Mouse (Mus musculus) G1E (cell line): ENCODE measurements around the gene Wdr66. TPM values are rescaled to one million over a fixed set of nuclear protein-coding genes. Genes with fewer than 3 reads are reported as not detected.
A peak's percentile ranks its signal among the peaks of the same experiment; 100 is the strongest.

ENCODE experiments used
- ATAC-seq: 2 replicates; pipeline ENCODE4 v1.8.0; 2016; ENCODE audit warnings: mild to moderate bottlenecking; ENCODE audit not compliant: insufficient number of reproducible peaks, poor library complexity, low FRiP score, severe bottlenecking; ENCODE audit errors: extremely low read depth
- DNase-seq: peaks from one replicate; pipeline ENCODE4 v3.0.0; 2012; ENCODE audit warnings: low spot score
- H3K27me3 ChIP-seq: 2 replicates; pipeline ENCODE4 v1.6.1; 2012; ENCODE audit warnings: mild to moderate bottlenecking, low read length, inconsistent platforms; ENCODE audit not compliant: insufficient read depth
- H3K36me3 ChIP-seq: replicated peaks from 2 replicates; pipeline ENCODE3; 2012; ENCODE audit warnings: mild to moderate bottlenecking, inconsistent platforms
- H3K4me1 ChIP-seq: 2 replicates; pipeline ENCODE4 v1.6.1; 2012; ENCODE audit warnings: low read depth, low read length, inconsistent platforms, mixed read lengths; ENCODE audit not compliant: insufficient read depth
- H3K4me3 ChIP-seq: 2 replicates; pipeline ENCODE4 v1.5.1; 2012; ENCODE audit warnings: low read depth, mild to moderate bottlenecking, inconsistent platforms, low read length, moderate library complexity, mixed read lengths
- H3K9me3 ChIP-seq: replicated peaks from 2 replicates; pipeline ENCODE4 v1.6.1; 2012; ENCODE audit warnings: inconsistent platforms
- CTCF ChIP-seq: IDR thresholded peaks from 2 replicates; pipeline ENCODE4 v1.5.1; 2012; ENCODE audit warnings: low read depth, low read length, inconsistent platforms, mixed read lengths
- GATA1 ChIP-seq: IDR thresholded peaks from 2 replicates; pipeline ENCODE4 v1.6.1; 2012; ENCODE audit warnings: borderline replicate concordance, low read length, inconsistent platforms, mixed read lengths
- GATA2 ChIP-seq: IDR thresholded peaks from 2 replicates; pipeline ENCODE4 v1.6.1; 2012; ENCODE audit warnings: low read depth, low read length, inconsistent platforms, borderline replicate concordance
- POLR2AphosphoS5 ChIP-seq: IDR thresholded peaks from 2 replicates; pipeline ENCODE4 v1.6.1; 2012; ENCODE audit warnings: low read depth, low read length, inconsistent platforms; ENCODE audit not compliant: insufficient replicate concordance
- TAL1 ChIP-seq: conservative IDR thresholded peaks from 2 replicates; pipeline ENCODE4 v1.6.1; 2012; ENCODE audit warnings: low read depth, low read length, inconsistent platforms, mixed read lengths
- polyA plus RNA-seq: library from polyadenylated mRNA; stranded (reverse); fragments of >175 nt; gene quantifications from 2 replicates; pipeline ENCODE4 v1.2.3, GENCODE M21; 2012
- total RNA-seq, 2 experiments: library from RNA; stranded (forward) in 1 of 2; stranded (reverse) in 1 of 2; fragments of 200-1000 nt in 1 of 2; fragments of >200 nt in 1 of 2; fragmentation: Nextera tagmentation in 1 of 2; gene quantifications; 2 replicates each; pipeline ENCODE4 v1.2.3; 2014 to 2017

The Wdr66 gene
- total and polyA plus RNA-seq, 3 experiments, result 0.44 TPM; not detected in 2

DNA sequence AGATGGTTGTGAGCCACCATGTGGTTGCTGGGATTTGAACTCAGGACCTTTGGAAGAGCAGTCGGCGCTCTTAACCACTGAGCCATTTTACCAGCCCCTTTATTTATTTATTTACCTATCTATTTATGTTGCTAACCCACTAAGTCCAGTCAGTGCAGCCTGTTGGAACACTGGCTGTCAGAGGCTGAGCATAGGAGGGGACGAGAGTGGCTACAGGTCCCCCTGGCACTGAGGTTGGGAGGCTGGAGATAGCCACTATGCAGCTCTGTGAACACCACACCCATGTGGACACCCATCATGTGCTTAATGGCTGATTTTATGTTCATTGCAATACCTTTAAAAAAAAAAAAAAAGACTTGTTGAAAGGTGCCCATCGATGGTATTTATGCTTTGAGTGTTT, 27.3 kb downstream of the Wdr66 start:
- no peaks in the 10 kb centered on the region for H3K27me3 ChIP-seq
- DNase-seq, result no peak
- H3K9me3 ChIP-seq, result no peaks in the 10 kb centered on the region
- H3K4me1 ChIP-seq, result no peaks in the 10 kb centered on the region
- ATAC-seq, result no peak
- H3K4me3 ChIP-seq, result no peak overlapping the region
- no peak for TF ChIP-seq GATA2
- TF ChIP-seq POLR2AphosphoS5, result no peak
- no peak for TF ChIP-seq GATA1
- no peak for TF ChIP-seq TAL1
- TF ChIP-seq CTCF, result no peak
- no peaks in the 10 kb centered on the region for H3K36me3 ChIP-seq

DNA sequence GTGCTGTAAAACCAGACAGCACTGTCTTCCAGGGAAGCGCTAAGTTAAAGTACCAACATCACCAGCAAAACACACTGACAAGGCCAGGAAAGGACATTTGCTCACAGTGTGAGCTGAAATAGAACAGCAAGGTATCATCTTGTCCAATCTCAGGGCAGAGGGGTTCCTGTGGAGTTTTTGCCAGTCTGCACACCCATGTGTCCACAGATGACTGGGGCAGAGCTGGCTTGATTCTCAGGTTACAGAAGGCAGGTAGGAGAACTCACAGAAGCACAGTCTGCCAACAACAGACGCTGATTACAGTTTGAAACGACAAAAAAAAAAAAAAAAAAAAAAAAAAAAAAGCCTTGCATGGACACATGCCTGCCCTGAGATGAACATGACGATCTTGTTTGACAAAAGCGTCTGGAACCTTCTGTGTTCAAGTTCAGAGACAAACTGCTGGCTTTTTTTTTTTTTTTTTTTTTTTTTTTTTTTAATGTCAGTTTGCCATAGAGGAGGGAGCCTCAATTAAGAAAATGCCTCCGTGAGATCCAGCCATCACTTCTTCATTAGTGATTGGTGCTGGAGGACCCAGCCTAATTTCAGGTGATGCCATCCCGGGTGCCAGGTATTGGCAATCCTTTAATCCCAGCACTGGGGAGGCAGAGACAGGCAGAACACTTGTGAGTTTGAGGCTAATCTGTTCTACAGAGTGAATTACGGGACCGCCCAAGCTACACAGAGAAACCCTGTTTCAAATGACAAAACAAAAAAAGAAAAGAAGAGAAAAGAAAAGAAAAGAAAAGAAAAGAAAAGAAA, 29.6 kb downstream of the Wdr66 start:
- no peak overlapping the region for H3K4me3 ChIP-seq

DNA sequence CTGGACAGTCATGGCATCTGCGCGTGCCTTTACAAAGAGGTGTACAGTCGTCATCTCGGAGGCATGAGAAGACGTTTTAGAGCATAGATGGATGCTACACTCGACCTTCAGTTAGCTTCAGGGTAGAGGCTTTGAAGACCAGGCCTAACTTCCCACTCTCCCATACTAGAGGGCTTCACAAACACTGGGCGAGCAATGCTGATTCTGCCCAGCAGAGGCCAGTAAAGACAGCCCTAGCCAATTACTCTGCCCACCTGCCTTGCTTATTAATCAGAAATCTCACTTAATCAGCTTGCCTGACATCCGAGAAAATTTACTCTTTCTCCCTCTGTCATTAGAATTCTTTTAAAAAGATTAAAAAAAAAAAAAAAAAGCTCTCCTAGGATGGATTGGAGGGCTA, 33.3 kb downstream of the Wdr66 start:
- no peak for ATAC-seq
- Histone ChIP-seq H3K9me3 (no peaks in the 10 kb centered on the region), H3K36me3 (no peaks in the 10 kb centered on the region), H3K4me1 (no peaks in the 10 kb centered on the region), H3K4me3 (no peak overlapping the region), H3K27me3 (peaks cover 25% of the 10 kb centered on the region)
- peak; percentile 26 for DNase-seq
- TF ChIP-seq CTCF (peak; percentile 38; the same call in 1 of the 2 replicates), POLR2AphosphoS5 (no peak)

More for the DNA sequence above, 29.6 kb downstream of the Wdr66 start:
- Histone ChIP-seq H3K27me3 (no peaks in the 10 kb centered on the region), H3K4me1 (no peaks in the 10 kb centered on the region), H3K36me3 (no peaks in the 10 kb centered on the region), H3K9me3 (no peaks in the 10 kb centered on the region)
- ATAC-seq, result no peak
- DNase-seq, result no peak
- no peak for TF ChIP-seq TAL1
- TF ChIP-seq POLR2AphosphoS5, result no peak
- no peak for TF ChIP-seq GATA1
- no peak for TF ChIP-seq GATA2
- no peak for TF ChIP-seq CTCF

DNA sequence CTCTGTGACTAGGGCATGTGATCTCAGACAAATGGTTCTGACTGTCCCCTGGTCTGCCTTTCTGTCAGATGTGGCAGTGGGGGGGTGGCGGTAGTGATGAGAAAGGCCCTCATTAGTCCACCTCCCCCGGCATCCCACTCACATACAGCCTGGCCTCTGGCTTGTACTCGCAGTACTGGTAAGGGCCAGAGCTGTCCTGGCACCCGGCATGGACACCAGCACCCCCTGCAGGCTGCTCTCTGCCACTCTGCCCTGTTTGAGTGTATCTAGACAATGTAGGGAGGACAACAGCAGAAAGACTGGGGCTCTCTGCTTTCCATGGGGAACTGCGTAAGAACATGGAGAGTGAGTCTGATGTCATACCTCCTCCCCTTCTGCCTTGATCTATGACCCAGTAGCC, 36.2 kb downstream of the Wdr66 start:
- H3K27me3 ChIP-seq, result peaks cover 37% of the 10 kb centered on the region
- no peaks in the 10 kb centered on the region for H3K4me1 ChIP-seq
- H3K36me3 ChIP-seq, result no peaks in the 10 kb centered on the region
- no peak for DNase-seq
- no peak for ATAC-seq
- no peak overlapping the region for H3K4me3 ChIP-seq
- no peaks in the 10 kb centered on the region for H3K9me3 ChIP-seq
- TF ChIP-seq GATA1, result no peak
- TF ChIP-seq POLR2AphosphoS5, result no peak
- no peak for TF ChIP-seq GATA2
- TF ChIP-seq CTCF, result no peak
- TF ChIP-seq TAL1, result no peak

DNA sequence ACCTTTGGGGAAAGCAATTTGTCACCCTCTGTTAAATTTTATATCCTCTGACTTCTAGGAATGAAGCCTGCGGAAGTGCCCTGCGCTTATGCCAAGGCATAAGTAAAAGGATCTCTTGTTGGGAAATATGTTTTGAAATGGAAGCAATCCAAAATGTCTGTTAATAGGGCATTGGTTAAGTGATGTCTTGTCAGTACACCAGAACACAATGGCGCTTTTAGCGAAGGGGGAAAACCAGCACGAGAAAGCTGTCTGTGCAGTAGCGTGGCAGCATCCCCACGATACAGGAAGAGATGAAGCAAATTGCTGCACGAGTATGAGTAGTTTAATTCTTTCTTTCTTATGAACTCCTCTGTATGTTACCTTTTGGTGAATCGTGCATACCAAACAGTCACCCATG, 42.8 kb downstream of the Wdr66 start:
- peaks cover 23% of the 10 kb centered on the region for H3K27me3 ChIP-seq
- ATAC-seq (no peak), DNase-seq (no peak)
- H3K36me3 ChIP-seq, result no peaks in the 10 kb centered on the region
- no peaks in the 10 kb centered on the region for H3K4me1 ChIP-seq
- H3K9me3 ChIP-seq, result no peaks in the 10 kb centered on the region
- no peak overlapping the region for H3K4me3 ChIP-seq
- TF ChIP-seq TAL1 (no peak), GATA2 (no peak), POLR2AphosphoS5 (no peak), GATA1 (no peak)

DNA sequence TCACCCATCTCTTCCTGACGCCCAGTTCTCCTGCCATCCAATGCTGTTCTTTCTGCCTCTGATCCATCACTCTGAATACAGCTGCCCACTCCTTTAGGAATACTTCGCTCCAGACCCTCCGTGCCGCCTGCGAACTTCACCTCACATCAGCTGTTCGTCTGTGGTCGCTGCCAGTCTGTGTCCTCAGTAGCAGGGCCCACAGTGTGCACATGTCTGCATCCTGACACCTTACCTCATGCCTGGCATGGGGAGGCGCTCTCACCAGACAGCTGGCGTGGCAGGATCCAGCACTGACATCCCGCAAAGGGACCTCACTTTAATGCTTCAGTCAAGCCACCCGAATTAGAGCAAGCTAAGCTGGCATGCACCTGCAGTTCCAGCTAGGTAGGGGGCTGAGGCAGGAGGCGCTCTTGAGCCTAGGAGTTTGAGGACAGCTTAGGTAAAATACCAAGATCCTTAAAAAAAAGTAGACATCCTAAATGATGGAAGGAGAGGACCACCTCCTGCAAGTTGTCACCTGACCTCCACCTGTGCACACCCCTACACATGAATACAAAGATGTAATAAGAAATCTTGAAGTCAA, 44.4 kb downstream of the Wdr66 start:
- no peak overlapping the region for H3K4me3 ChIP-seq
- peaks cover 22% of the 10 kb centered on the region for H3K27me3 ChIP-seq
- no peaks in the 10 kb centered on the region for H3K4me1 ChIP-seq
- ATAC-seq (no peak), DNase-seq (peak; percentile 25)
- no peak for TF ChIP-seq TAL1
- TF ChIP-seq CTCF, result no peak
- TF ChIP-seq POLR2AphosphoS5, result no peak
- no peak for TF ChIP-seq GATA2
- TF ChIP-seq GATA1, result no peak
- H3K9me3 ChIP-seq, result no peaks in the 10 kb centered on the region
- no peaks in the 10 kb centered on the region for H3K36me3 ChIP-seq
